Mouse (Mus musculus) lung, postnatal 4 days (tissue): ENCODE results near the gene Gm6351.
"Not testable (repeated sequence)": the region's sequence is repeated elsewhere in the genome, so short reads cannot be mapped to it uniquely, and the experiment has no call there.

Source experiments
- DNase-seq, 2 experiments: peaks; one replicate each; pipeline ENCODE4 v3.0.0; 2021

Gm6351 gene

GRCm38 (mm10) chr5:94076085-94076484 is at the start of gene Gm6351:
TSS of gene Gm6351 (plus strand) at chr5:94076385.
- DNase-seq = not testable (repeated sequence)

- DNase-seq = not testable (repeated sequence)
Observed at GRCm38 (mm10) chr5:94070445-94070844, 5.7 kb upstream of the Gm6351 start, which contains the start of gene BC061212. TSS of gene BC061212 (minus strand) at chr5:94070545.
